Mouse (Mus musculus): ENCODE measurements around the gene Srpr.

DNA sequence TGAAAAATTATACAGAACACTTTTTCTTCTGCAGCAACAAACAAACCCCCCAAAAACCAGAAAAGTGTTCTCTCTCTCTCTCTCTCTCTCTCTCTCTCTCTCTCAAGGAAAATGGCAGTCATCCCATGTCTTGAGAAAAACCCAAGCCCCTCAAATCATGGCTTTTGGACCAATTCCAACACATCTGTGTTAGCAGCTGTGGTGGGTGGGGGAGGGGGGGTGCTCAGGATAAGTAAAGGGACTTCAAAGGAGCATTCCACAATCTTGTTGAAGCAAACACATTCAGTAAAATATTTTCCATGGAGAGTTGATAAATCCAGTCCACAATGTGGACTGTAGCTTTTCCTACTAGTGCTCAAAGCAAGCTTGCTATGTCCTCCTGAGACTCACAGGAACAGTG, 49.5 kb downstream of the Srpr start:
- TF ChIP-seq CTCF (IDR thresholded peaks at IDR 0.05; ENCODE audit: extremely low read depth, insufficient read depth, low read length) (no peak), POLR2A (IDR thresholded peaks at IDR 0.05; ENCODE audit: extremely low read depth, insufficient read depth, low read length) (no peak)

Data from cortical plate, adult 2 months (tissue).